Mouse (Mus musculus): ENCODE results near the gene Hsd3b2.
"Not testable (repeated sequence)": the region's sequence is repeated elsewhere in the genome, so short reads cannot be mapped to it uniquely, and the experiment has no call there.

Gene Hsd3b2

DNA sequence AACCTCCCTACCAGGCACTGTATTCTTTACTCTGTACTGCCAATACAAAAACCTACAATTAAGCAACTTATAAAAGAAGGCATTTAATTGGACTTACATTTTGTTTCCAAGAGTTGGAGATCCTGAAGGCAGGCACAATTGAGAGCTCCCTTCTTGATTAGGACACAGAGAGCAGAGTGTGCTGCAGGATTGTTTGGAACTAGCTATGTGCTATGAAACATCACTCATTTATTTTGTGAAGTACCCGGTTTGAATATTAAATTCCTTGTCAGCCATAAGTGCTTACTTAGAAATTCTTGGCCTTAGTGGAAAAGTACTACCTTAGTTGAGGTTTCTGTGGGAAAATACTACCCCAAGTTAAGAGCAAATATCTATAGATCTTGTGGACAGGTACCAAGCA lies at the start of gene Hsd3b2:
TSS of gene Hsd3b2 (minus strand) at position 168 of the 400 bp plus-strand sequence.
- DNase-seq (ENCODE audit: low read depth, low spot score), result no peak

GRCm38 (mm10) chr3:98764155-98764554 lies 39.8 kb upstream of the Hsd3b2 start:
- no peak for DNase-seq (ENCODE audit: low read depth, low spot score)

DNA sequence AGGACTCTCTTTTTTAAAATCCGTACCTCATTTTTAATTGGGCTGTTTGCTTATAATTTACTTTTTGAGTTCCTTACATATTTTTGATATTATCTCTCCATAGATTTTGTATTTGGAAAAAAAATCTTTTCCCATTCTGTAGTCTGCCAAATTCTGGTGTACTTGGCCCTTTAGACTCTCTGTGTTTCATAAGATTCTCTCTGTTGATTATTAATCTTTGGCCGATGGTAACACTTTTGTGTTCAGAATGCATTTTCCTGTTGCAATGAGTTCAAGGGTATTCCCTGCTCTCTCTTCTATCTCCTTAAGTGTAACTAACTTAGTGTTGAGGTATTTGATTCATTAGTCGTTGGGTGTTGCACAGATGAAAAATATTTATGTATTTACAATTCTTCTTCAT lies 32.5 kb upstream of the Hsd3b2 start:
- DNase-seq (ENCODE audit: low read depth, low spot score), result no peak

GRCm38 (mm10) chr3:98752171-98752570 lies 27.8 kb upstream of the Hsd3b2 start:
- no peak for DNase-seq (ENCODE audit: low read depth, low spot score)

DNA sequence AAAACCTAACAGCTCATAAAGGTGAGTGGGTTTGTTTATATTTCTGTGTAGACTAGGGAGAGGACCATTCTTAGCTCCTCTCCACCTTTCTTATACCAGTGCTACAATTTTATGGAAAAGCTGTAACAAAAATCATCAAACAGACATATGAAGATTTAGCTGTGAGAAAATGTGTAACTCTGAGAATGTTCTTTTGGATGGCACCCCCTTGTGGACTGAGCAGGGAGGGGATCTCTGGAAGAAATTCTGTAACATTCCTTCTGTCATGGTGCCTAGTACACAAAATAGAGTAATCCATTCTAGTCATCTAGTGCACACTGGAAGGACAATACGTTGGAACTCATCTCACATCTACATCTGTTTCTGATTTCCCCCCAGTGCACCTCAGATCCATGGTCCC lies 16.7 kb upstream of the Hsd3b2 start:
- not testable (repeated sequence) for DNase-seq (ENCODE audit: low read depth, low spot score)

DNA sequence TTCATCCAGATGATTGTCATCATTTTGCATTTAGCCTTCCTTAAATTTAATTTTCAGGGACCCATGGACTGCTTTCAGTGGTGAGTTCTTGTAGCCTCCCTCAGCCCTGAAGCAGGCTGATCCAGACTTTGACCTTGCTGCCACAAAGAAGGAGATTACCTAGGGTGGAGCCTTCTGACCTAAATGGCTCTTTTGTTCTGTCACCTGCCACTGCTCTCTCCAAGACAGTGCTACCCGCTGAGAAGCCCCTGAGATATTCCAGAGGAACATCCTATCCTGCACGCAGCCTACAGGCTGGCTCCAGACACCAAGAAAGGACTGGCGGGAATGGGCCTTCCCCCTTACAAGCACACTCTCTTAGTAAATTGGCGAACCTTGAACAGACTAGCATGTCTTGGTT lies 10.0 kb upstream of the Hsd3b2 start:
- no peak for DNase-seq (ENCODE audit: low read depth, low spot score)

- no peak for DNase-seq (ENCODE audit: low read depth, low spot score)
These were observed 9.4 kb upstream of the Hsd3b2 start for GRCm38 (mm10) chr3:98733724-98734123.

DNA sequence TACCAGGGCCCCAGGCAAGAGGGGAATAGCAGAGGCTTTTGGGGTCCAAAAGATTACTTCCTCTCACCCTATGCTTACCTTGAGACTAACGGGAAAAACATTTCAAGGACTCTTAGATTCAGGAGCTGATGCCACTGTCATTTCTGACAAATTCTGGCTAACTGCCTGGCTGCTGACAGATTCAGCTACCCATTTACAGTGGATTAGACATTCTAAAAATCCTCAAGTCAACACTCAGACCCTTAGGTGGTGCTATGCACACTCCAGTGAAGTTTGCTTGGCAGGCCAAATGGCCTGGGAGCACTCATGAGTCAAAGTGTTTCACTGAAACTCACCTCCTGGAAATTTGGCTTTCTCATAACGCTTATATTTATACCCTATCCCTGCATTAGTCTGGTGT lies 1.9 kb upstream of the Hsd3b2 start:
- no peak for DNase-seq (ENCODE audit: low read depth, low spot score)

GRCm38 (mm10) chr3:98720740-98721139 lies 3.6 kb downstream of the Hsd3b2 start:
- DNase-seq (ENCODE audit: low read depth, low spot score), result no peak

- DNase-seq (ENCODE audit: low read depth, low spot score), result no peak
These were observed 41.9 kb downstream of the Hsd3b2 start for GRCm38 (mm10) chr3:98682401-98682800.

- no peak for DNase-seq (ENCODE audit: low read depth, low spot score)
These were observed 43.6 kb downstream of the Hsd3b2 start for GRCm38 (mm10) chr3:98680786-98681185.
